Mouse (Mus musculus): Measurements from ENCODE around the gene Fntb. TPM values are rescaled to one million over a fixed set of nuclear protein-coding genes. Genes with fewer than 3 reads are reported as not detected.

The Fntb gene
- polyA plus RNA-seq, 1 experiment from 2014 or later, result 40.2 TPM

DNA sequence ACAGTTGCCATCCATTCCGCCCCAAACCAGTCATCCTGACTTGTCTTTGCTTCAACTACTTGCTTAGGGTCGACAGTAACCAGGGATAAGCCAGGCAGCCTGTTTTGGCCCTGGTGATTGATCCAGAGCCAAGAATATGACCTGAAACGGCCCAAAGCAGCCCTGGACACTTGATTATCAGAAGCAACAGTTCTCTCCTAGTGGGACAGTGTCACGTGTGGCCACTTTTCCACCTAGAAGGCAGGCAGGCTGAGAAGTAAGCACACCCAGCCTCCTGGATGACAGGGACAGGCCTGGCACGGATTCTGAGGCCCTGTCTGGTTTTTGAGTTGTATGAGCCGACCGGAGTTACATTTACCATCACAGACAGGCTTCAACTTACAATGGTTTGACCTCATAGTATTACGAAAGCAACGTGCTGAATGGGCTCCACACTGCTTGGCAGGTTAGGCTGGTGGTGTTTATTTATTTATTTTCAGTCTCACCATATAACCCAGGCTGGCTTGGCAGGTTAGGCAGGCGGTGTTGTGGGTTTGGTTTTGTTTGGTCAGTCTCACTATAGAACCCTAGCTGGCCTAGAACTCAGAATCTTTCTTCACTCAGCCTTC is 161.1 kb downstream of the Fntb start:
- ATAC-seq (ENCODE audit: low read depth), result no peak
- no peaks in the 10 kb centered on the region for H3K27me3 ChIP-seq (ENCODE audit: control insufficient read depth, insufficient read depth, low read length)
- no peak overlapping the region for H3K27ac ChIP-seq (ENCODE audit: low read depth, low read length)
- H3K9ac ChIP-seq (replicated peaks; ENCODE audit: low read depth, low read length), result no peak overlapping the region
- no peaks in the 10 kb centered on the region for H3K4me1 ChIP-seq (ENCODE audit: control insufficient read depth, insufficient read depth, low read length)
- WGBS, result 85% methylated on average over 10 of the region's 10 CpGs
- H3K4me3 ChIP-seq (ENCODE audit: low read depth, low read length), result no peak overlapping the region
- H3K36me3 ChIP-seq (ENCODE audit: control insufficient read depth, insufficient read depth, low read length), result no peaks in the 10 kb centered on the region
- H3K4me2 ChIP-seq (ENCODE audit: low read depth, low read length), result no peak overlapping the region
- no peaks in the 10 kb centered on the region for H3K9me3 ChIP-seq (ENCODE audit: control insufficient read depth, low read length)

GRCm38 (mm10) chr12:76927012-76927411 is 161.6 kb downstream of the Fntb start:
- Histone ChIP-seq H3K9ac (replicated peaks; ENCODE audit: low read depth, low read length) (no peak overlapping the region), H3K27ac (ENCODE audit: low read depth, low read length) (no peak overlapping the region), H3K4me3 (ENCODE audit: low read depth, low read length) (no peak overlapping the region), H3K27me3 (ENCODE audit: control insufficient read depth, insufficient read depth, low read length) (no peaks in the 10 kb centered on the region), H3K36me3 (ENCODE audit: control insufficient read depth, insufficient read depth, low read length) (no peaks in the 10 kb centered on the region), H3K4me1 (ENCODE audit: control insufficient read depth, insufficient read depth, low read length) (no peaks in the 10 kb centered on the region), H3K4me2 (ENCODE audit: low read depth, low read length) (no peak overlapping the region), H3K9me3 (ENCODE audit: control insufficient read depth, low read length) (no peaks in the 10 kb centered on the region)
- no peak for ATAC-seq (ENCODE audit: low read depth)
- 86% methylated on average over 3 of the region's 3 CpGs for WGBS

DNA sequence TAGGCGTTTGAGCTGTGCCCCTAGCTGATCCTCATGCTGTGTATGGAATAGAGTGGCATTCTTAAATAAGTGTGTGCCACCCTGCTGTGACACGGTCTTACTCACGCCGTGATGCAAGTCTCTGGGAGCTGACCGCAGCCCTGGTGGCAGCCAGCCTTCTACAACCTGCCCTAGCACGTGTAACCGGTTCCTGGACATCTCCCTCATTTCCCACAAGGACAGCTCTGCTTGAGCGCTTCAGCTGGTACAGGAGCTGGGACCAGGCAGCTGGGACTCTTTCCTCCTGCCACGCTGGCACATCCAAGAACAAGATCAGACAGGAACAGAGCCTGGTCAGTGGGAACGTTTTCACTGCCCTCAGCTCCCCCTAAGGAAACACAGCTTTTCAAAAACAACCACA is 162.2 kb downstream of the Fntb start:
- no peaks in the 10 kb centered on the region for H3K4me1 ChIP-seq (ENCODE audit: control insufficient read depth, insufficient read depth, low read length)
- no peaks in the 10 kb centered on the region for H3K27me3 ChIP-seq (ENCODE audit: control insufficient read depth, insufficient read depth, low read length)
- H3K4me3 ChIP-seq (ENCODE audit: low read depth, low read length), result no peak overlapping the region
- H3K4me2 ChIP-seq (ENCODE audit: low read depth, low read length), result no peak overlapping the region
- H3K27ac ChIP-seq (ENCODE audit: low read depth, low read length), result no peak overlapping the region
- no peak for ATAC-seq (ENCODE audit: low read depth)
- no peaks in the 10 kb centered on the region for H3K9me3 ChIP-seq (ENCODE audit: control insufficient read depth, low read length)
- no peak overlapping the region for H3K9ac ChIP-seq (replicated peaks; ENCODE audit: low read depth, low read length)
- WGBS, result 66% methylated on average over 10 of the region's 10 CpGs
- H3K36me3 ChIP-seq (ENCODE audit: control insufficient read depth, insufficient read depth, low read length), result no peaks in the 10 kb centered on the region

DNA sequence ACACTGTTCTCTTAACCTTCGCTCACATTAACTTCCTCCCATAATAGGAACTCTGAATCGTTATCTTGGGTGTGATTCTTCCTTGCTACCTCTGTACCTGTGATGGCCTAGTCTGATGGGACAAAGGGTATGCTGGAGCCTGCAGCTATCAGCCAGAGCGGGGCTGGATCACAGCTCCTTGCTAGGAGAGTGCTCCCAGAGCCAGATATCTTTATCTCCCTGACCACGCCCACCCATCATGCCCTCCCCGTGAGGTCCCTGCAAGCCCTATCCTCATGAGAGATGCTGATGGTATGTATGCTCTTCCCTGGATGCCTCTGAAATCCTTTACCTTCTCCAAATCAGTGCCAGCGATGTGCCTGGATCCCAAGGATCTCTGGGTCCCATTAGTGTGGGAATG is 164.8 kb downstream of the Fntb start:
- ATAC-seq (ENCODE audit: low read depth), result no peak
- 86% methylated on average over 6 of the region's 6 CpGs for WGBS
- no peak overlapping the region for H3K27ac ChIP-seq (ENCODE audit: low read depth, low read length)
- no peak overlapping the region for H3K9ac ChIP-seq (replicated peaks; ENCODE audit: low read depth, low read length)
- no peak overlapping the region for H3K4me3 ChIP-seq (ENCODE audit: low read depth, low read length)
- H3K4me2 ChIP-seq (ENCODE audit: low read depth, low read length), result no peak overlapping the region
- no peaks in the 10 kb centered on the region for H3K36me3 ChIP-seq (ENCODE audit: control insufficient read depth, insufficient read depth, low read length)
- no peaks in the 10 kb centered on the region for H3K27me3 ChIP-seq (ENCODE audit: control insufficient read depth, insufficient read depth, low read length)
- no peaks in the 10 kb centered on the region for H3K9me3 ChIP-seq (ENCODE audit: control insufficient read depth, low read length)
- no peaks in the 10 kb centered on the region for H3K4me1 ChIP-seq (ENCODE audit: control insufficient read depth, insufficient read depth, low read length)

GRCm38 (mm10) chr12:76931739-76932687 is 166.6 kb downstream of the Fntb start:
- Histone ChIP-seq H3K9ac (replicated peaks; ENCODE audit: low read depth, low read length) (no peak overlapping the region), H3K4me1 (ENCODE audit: control insufficient read depth, insufficient read depth, low read length) (no peaks in the 10 kb centered on the region), H3K4me3 (ENCODE audit: low read depth, low read length) (no peak overlapping the region), H3K4me2 (ENCODE audit: low read depth, low read length) (no peak overlapping the region), H3K27ac (ENCODE audit: low read depth, low read length) (no peak overlapping the region), H3K36me3 (ENCODE audit: control insufficient read depth, insufficient read depth, low read length) (peaks cover 10% of the 10 kb centered on the region), H3K27me3 (ENCODE audit: control insufficient read depth, insufficient read depth, low read length) (no peaks in the 10 kb centered on the region), H3K9me3 (ENCODE audit: control insufficient read depth, low read length) (no peaks in the 10 kb centered on the region)
- 82% methylated on average over 14 of the region's 14 CpGs for WGBS
- ATAC-seq (ENCODE audit: low read depth), result no peak

DNA sequence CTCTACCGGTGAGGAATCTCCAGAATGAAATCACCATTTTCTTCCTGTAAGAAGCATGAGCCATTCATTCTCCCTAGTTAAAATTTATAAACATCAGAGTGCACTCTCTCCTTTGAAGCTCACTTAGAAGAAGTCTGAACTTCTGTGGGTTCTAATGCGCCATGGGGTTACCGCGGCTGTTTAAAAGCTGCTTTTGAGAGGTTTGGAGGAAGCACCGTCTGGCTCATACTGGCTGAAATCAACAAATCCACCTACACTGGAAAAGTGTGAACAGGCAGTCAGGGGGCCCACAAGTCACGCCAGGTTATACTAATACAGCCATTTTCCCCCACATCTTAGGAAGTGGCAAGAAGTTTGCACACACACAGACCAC is 167.3 kb downstream of the Fntb start:
- Histone ChIP-seq H3K36me3 (ENCODE audit: control insufficient read depth, insufficient read depth, low read length) (peaks cover 14% of the 10 kb centered on the region), H3K4me3 (ENCODE audit: low read depth, low read length) (no peak overlapping the region), H3K27ac (ENCODE audit: low read depth, low read length) (no peak overlapping the region), H3K4me1 (ENCODE audit: control insufficient read depth, insufficient read depth, low read length) (no peaks in the 10 kb centered on the region), H3K4me2 (ENCODE audit: low read depth, low read length) (no peak overlapping the region), H3K9me3 (ENCODE audit: control insufficient read depth, low read length) (no peaks in the 10 kb centered on the region), H3K27me3 (ENCODE audit: control insufficient read depth, insufficient read depth, low read length) (no peaks in the 10 kb centered on the region), H3K9ac (replicated peaks; ENCODE audit: low read depth, low read length) (no peak overlapping the region)
- no peak for ATAC-seq (ENCODE audit: low read depth)
- WGBS, result 87% methylated on average over 6 of the region's 6 CpGs

GRCm38 (mm10) chr12:76934438-76934837 is 169.0 kb downstream of the Fntb start:
- Histone ChIP-seq H3K9me3 (ENCODE audit: control insufficient read depth, low read length) (no peaks in the 10 kb centered on the region), H3K36me3 (ENCODE audit: control insufficient read depth, insufficient read depth, low read length) (peaks cover 31% of the 10 kb centered on the region), H3K4me3 (ENCODE audit: low read depth, low read length) (no peak overlapping the region), H3K9ac (replicated peaks; ENCODE audit: low read depth, low read length) (no peak overlapping the region), H3K27ac (ENCODE audit: low read depth, low read length) (no peak overlapping the region), H3K27me3 (ENCODE audit: control insufficient read depth, insufficient read depth, low read length) (no peaks in the 10 kb centered on the region), H3K4me2 (ENCODE audit: low read depth, low read length) (no peak overlapping the region), H3K4me1 (ENCODE audit: control insufficient read depth, insufficient read depth, low read length) (no peaks in the 10 kb centered on the region)
- WGBS, result 97% methylated on average over 3 of the region's 3 CpGs
- ATAC-seq (ENCODE audit: low read depth), result no peak

GRCm38 (mm10) chr12:76936211-76936610 is 170.8 kb downstream of the Fntb start:
- no peaks in the 10 kb centered on the region for H3K27me3 ChIP-seq (ENCODE audit: control insufficient read depth, insufficient read depth, low read length)
- no peaks in the 10 kb centered on the region for H3K9me3 ChIP-seq (ENCODE audit: control insufficient read depth, low read length)
- no peak overlapping the region for H3K4me2 ChIP-seq (ENCODE audit: low read depth, low read length)
- 94% methylated on average over 10 of the region's 10 CpGs for WGBS
- H3K9ac ChIP-seq (replicated peaks; ENCODE audit: low read depth, low read length), result no peak overlapping the region
- no peak overlapping the region for H3K27ac ChIP-seq (ENCODE audit: low read depth, low read length)
- ATAC-seq (ENCODE audit: low read depth), result no peak
- peaks cover 39% of the 10 kb centered on the region for H3K36me3 ChIP-seq (ENCODE audit: control insufficient read depth, insufficient read depth, low read length)
- no peaks in the 10 kb centered on the region for H3K4me1 ChIP-seq (ENCODE audit: control insufficient read depth, insufficient read depth, low read length)
- no peak overlapping the region for H3K4me3 ChIP-seq (ENCODE audit: low read depth, low read length)

DNA sequence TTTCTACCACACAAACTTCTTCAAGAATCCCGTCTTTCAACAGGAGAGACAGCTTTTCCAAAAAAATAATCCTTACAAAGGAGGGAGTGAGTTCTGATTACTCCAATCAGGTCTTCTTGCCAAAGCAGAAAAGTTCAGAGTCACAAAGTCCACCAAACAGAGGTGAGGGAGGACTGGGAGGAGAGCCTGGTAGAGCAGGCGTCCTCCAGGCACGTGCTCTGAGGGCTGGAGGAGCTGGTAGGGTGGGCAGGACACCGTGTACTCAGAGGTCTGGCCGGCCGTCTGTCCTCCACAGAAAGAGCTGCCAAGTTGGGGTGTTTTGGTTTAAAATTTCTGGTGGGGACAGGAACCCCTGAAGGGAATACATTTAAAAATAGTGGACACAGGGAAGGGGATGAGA is 172.6 kb downstream of the Fntb start:
- no peak for ATAC-seq (ENCODE audit: low read depth)
- 96% methylated on average over 6 of the region's 6 CpGs for WGBS
- Histone ChIP-seq H3K4me2 (ENCODE audit: low read depth, low read length) (no peak overlapping the region), H3K27ac (ENCODE audit: low read depth, low read length) (no peak overlapping the region), H3K9ac (replicated peaks; ENCODE audit: low read depth, low read length) (no peak overlapping the region), H3K27me3 (ENCODE audit: control insufficient read depth, insufficient read depth, low read length) (no peaks in the 10 kb centered on the region), H3K36me3 (ENCODE audit: control insufficient read depth, insufficient read depth, low read length) (peaks cover 41% of the 10 kb centered on the region), H3K9me3 (ENCODE audit: control insufficient read depth, low read length) (no peaks in the 10 kb centered on the region), H3K4me1 (ENCODE audit: control insufficient read depth, insufficient read depth, low read length) (no peaks in the 10 kb centered on the region), H3K4me3 (ENCODE audit: low read depth, low read length) (no peak overlapping the region)

Measured in neural tube, embryonic 14.5 days (tissue).